Mouse (Mus musculus) liver, postnatal 0 days (tissue): ENCODE results near the gene Fam102a.

ENCODE experiments used
- CTCF ChIP-seq: sonication (generic); IDR thresholded peaks from 2 replicates; pipeline ENCODE4 v1.5.1; 2016; ENCODE audit warnings: antibody characterized with exemption, low read depth
- EP300 ChIP-seq: IDR thresholded peaks from 2 replicates; pipeline ENCODE4 v1.6.1; 2016; ENCODE audit warnings: antibody characterized with exemption, low read depth, mild to moderate bottlenecking

GRCm38 (mm10) chr2:32527468-32527966 is 7.6 kb upstream of the Fam102a start:
- TF ChIP-seq CTCF (no peak), EP300 (no peak)
